Mouse (Mus musculus): ENCODE measurements at regions not wholly inside any gene's neighbourhood (a gene's known extent, or its start where the extent isn't known, plus 50 kb on each side); places are given as distances from the start of the nearest gene placed in this dataset.

DNA sequence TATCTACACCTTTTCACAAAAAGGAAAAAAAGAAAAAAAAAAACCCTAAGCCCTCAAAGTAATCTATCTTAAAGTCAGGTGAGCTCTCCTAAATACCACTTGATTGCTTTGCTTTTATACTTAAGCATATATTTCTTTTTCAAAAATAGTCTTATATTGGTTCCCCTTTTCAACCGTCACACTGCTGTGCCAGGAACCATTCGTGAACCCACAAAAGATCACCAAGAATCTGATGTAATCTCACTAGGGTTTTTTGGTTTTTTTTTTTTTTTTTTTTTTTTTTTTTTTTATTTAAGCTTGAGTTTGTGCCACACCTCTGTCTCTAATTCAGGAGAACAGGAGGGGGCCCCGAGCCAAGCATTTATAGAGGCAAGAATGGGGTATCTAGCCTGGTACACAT lies 1482.7 kb downstream of the Slc22a22 start:
- intact Hi-C loops (cut with DNase I): no loop called here
- no peak for DNase-seq

DNA sequence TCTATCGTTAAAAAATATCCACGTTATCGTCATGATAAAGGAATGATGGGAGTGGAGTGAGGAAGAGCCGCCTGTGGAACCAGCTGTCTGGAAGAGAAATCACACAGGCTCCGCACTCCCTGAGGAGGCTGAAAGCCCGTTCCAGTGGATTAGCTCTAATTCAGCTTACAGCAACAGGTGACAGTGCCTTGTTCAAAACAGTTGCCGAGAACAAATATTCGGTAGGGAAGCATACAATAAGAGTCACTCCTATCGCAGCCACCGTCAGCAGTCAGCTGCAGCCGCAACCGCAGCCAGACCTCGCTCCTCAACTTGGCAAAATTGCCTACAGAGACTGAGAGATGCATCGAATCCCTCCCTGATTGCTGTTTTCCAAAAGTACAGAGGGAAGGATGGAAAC lies 1501.6 kb downstream of the Slc22a22 start:
- intact Hi-C loops (cut with DNase I): no loop called here
- DNase-seq: no peak

DNA sequence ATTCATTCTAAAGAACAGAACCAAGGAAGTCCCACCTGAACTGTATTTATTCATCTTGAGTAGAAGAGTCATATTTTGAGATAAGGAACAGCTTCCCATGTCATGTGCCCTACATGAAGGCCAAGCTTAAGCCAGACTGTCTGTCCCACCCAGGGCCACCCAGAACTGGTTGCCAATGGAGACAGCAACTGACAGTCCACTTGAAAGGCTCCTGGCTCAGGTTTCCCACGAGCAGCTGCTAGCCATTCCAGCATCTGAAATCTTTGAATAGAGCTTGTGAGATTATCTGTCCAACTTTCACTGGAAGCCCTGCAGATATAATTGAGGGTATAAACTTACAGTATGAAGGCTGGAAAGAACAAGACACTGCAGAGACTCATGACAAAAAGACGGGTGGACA lies 1510.6 kb downstream of the Slc22a22 start:
- intact Hi-C loops (cut with DNase I): no loop called here

DNA sequence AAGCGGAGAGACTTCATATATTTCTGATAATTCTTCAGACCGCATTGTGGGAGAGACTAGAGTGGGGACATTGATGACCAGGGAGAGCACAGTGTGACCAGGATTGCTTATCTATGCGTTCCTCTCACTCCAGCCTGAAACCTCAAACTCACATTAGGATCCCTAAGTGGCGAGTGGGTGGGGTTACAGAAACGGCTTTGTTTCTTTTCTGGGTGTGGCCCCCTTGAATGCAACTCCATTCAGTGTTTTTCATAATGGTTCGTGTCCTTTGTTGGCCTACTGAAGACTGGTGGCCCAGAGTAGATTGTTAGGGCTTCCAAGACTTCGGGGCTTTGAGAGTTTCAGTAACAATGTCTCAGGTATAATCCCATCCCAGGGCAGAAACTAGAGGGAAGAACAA lies 1512.1 kb downstream of the Slc22a22 start:
- DNase-seq: no peak
- intact Hi-C loops (cut with DNase I): no loop called here

More for the DNA sequence above, 1510.6 kb downstream of the Slc22a22 start:
- DNase-seq: no peak

DNA sequence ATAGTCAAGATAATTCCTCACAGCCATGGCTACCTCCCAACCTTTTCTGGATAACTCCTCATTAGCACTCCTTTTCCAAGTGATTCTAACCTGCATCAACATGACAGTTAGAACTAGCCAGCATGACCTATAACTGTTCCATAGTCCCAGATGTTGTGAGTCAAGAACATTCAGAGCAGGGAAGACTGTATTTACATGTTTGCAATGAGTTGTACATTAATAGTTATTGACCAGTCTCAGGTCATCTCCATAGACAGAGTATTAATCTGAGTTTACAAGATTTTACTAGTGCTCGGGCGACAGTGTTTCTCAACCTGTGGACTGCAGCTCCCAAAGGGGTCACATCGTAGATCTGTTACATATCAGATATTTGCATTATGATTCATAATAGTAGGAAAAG lies 1515.3 kb downstream of the Slc22a22 start:
- intact Hi-C loops (cut with DNase I): no loop called here
- DNase-seq: no peak

Data from heart, postnatal 36 days (tissue).